Mouse (Mus musculus) heart, embryonic 12.5 days (tissue): Measurements from ENCODE around the gene Ap1b1. TPM values are rescaled to one million over a fixed set of nuclear protein-coding genes. Genes with fewer than 3 reads are reported as not detected.

Experiments
- microRNA-seq: library from miRNA; unstranded; fragments of <30 nt; microRNA quantifications from one replicate; pipeline ENCODE4, GENCODE M21; 2017
- polyA plus RNA-seq: library from polyadenylated mRNA; unstranded; fragments of >200 nt; fragmentation: Nextera tagmentation; extraction: Ambion mirVana; gene quantifications from 2 replicates; pipeline ENCODE4 v1.2.1, GENCODE M21; 2016

Ap1b1 gene
- polyA plus RNA-seq, 1 experiment from 2014 or later, result 56.4 TPM

Small RNA genes lying within 50 kb of the gene (microRNA-seq; reads per million reads assigned to microRNA genes)
- 0.71 reads per million for gene Gm47296

Other genes starting within 250 kb of the Ap1b1 start
- 0.15 and 0.18 TPM in 2 replicates for gene Cabp7, start 240.0 kb upstream of the Ap1b1 start, polyA plus RNA-seq
- gene Nf2, start 137.3 kb upstream of the Ap1b1 start, polyA plus RNA-seq, result 50.7 and 51.7 TPM in 2 replicates
- 35.8 and 36.1 TPM in 2 replicates for gene Nipsnap1, start 112.9 kb upstream of the Ap1b1 start, polyA plus RNA-seq
- 28.8 and 29.6 TPM in 2 replicates for gene Thoc5, start 91.5 kb upstream of the Ap1b1 start, polyA plus RNA-seq
- 0.58 and 0.66 TPM in 2 replicates for gene Nefh, start 38.8 kb upstream of the Ap1b1 start, polyA plus RNA-seq
- gene Rasl10a, start 71.3 kb downstream of the Ap1b1 start, polyA plus RNA-seq, result 0.70 and 1.0 TPM in 2 replicates
- gene Gas2l1, start 78.5 kb downstream of the Ap1b1 start, polyA plus RNA-seq, result 31.6 and 35.8 TPM in 2 replicates
- 26.5 and 28.4 TPM in 2 replicates for gene Rhbdd3, start 112.1 kb downstream of the Ap1b1 start, polyA plus RNA-seq
- gene Ewsr1, start 112.4 kb downstream of the Ap1b1 start, polyA plus RNA-seq, result 475 and 499 TPM in 2 replicates
- 9.0 and 10.0 TPM in 2 replicates for gene Emid1, start 165.4 kb downstream of the Ap1b1 start, polyA plus RNA-seq